Mouse (Mus musculus) central nervous system, embryonic 11.5 days (tissue): Measurements from ENCODE around the gene Tet1. TPM values are rescaled to one million over a fixed set of nuclear protein-coding genes. Genes with fewer than 3 reads are reported as not detected.

Source experiments
- polyA plus RNA-seq: library from polyadenylated mRNA; depleted of rRNA; stranded (reverse); fragments of >200 nt; gene quantifications from 2 replicates; pipeline ENCODE4 v1.2.3, GENCODE M21; 2012; rRNA removed

Gene Tet1
- polyA plus RNA-seq: 4.4 and 7.0 TPM in 2 replicates

GRCm38 (mm10) chr10:62908896-62909295 is at the start of gene Tet1:
TSS of gene Tet1 (minus strand) at chr10:62908996.

GRCm38 (mm10) chr10:62946738-62947471 is 38.1 kb upstream of the Tet1 start, which contains the start of gene Dna2:
TSS of gene Dna2 (plus strand) at chr10:62947026.

GRCm38 (mm10) chr10:62919925-62920765 is 11.3 kb upstream of the Tet1 start, which contains the start of gene Slc25a16:
TSS of gene Slc25a16 (plus strand) at chr10:62920633.

GRCm38 (mm10) chr10:62792177-62793090 is 116.4 kb downstream of the Tet1 start, which contains the start of gene Ccar1:
TSS of gene Ccar1 (minus strand) at chr10:62792286.

Other genes starting within 250 kb of the Tet1 start
- 1.4 and 2.1 TPM in 2 replicates for gene Stox1, start 182.9 kb downstream of the Tet1 start, polyA plus RNA-seq
- 124 and 153 TPM in 2 replicates for gene Ccar1, start 116.7 kb downstream of the Tet1 start, polyA plus RNA-seq
- 11.2 and 12.7 TPM in 2 replicates for gene Slc25a16, start 11.6 kb upstream of the Tet1 start, polyA plus RNA-seq
- gene Dna2, start 38.0 kb upstream of the Tet1 start, polyA plus RNA-seq: 36.1 and 36.9 TPM in 2 replicates
- 21.2 and 22.4 TPM in 2 replicates for gene Rufy2, start 71.2 kb upstream of the Tet1 start, polyA plus RNA-seq
- gene Hnrnph3, start 115.2 kb upstream of the Tet1 start, polyA plus RNA-seq: 217 and 220 TPM in 2 replicates
- gene Pbld2, start 115.3 kb upstream of the Tet1 start, polyA plus RNA-seq: 2.2 and 2.5 TPM in 2 replicates
- gene Pbld1, start 151.2 kb upstream of the Tet1 start, polyA plus RNA-seq: 0.71 and 0.72 TPM in 2 replicates
- gene Atoh7, start 190.7 kb upstream of the Tet1 start, polyA plus RNA-seq: 0.62 and 0.67 TPM in 2 replicates